Comparison of ENCODE assay signal across 8 mouse cellular contexts in the genomic region with DNA sequence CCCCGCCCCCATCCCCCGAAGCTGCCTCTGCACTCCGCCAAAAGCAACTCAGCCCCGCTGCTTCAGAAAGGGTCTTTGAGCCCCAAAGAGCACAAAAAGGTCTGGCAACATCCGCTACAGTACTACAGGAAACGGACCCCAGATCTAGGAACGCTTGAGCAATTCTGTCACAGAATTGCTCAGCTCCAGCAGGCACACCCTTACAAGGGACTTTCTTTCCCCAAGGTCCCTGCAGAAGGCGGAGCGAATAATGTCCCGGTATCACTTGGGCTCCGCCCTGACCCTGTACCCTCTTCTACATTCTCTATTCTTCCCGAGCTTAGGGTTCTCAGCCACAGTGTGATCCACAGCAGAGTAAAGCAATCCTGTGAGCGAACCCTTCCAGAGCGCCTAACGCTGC. TPM values are rescaled to one million over a fixed set of nuclear protein-coding genes. Genes with fewer than 3 reads are reported as not detected.
DNase-seq lines count a peak whose midpoint lies in the region; ATAC-seq and TF ChIP-seq lines count a peak whose summit lies in the region.

No protein-coding gene starts in this region.

- peak overlapping the region; percentile 71 for H3K9ac ChIP-seq in heart, embryonic 14.5 days (ENCODE audit: low read length)
- peak overlapping the region; percentile 15; the same call in 1 of the 2 replicates for H3K9ac ChIP-seq in liver, embryonic 15.5 days

- H3K36me3 ChIP-seq in G1E (replicated peaks) = peaks cover 15% of the 10 kb centered on the region
- H3K36me3 ChIP-seq in heart, embryonic 14.5 days (ENCODE audit: control insufficient read depth, insufficient read depth, low read length) = peaks cover 20% of the 10 kb centered on the region
- peaks cover 3% of the 10 kb centered on the region; the same call in 1 of the 2 replicates for H3K36me3 ChIP-seq in liver, embryonic 15.5 days (replicated peaks)
- peaks cover 3% of the 10 kb centered on the region; the same call in 1 of the 2 replicates for H3K36me3 ChIP-seq in small intestine, adult 2 months (ENCODE audit: control insufficient read depth, insufficient read depth, low read length)

- ATAC-seq in G1E (ENCODE audit: extremely low read depth, insufficient number of reproducible peaks, low FRiP score, poor library complexity, severe bottlenecking) = no peak
- ATAC-seq in heart, embryonic 14.5 days (ENCODE audit: insufficient number of reproducible peaks, insufficient read depth, low FRiP score, low read depth) = peak; percentile 33
- ATAC-seq in liver, embryonic 15.5 days (ENCODE audit: insufficient read depth) = peak; percentile 21

- 18% methylated on average over 14 of the region's 15 CpGs for WGBS in heart, embryonic 14.5 days
- 26% methylated on average over 15 of the region's 15 CpGs for WGBS in liver, embryonic 15.5 days (ENCODE audit: insufficient replicate concordance)
- 17% methylated on average over 15 of the region's 15 CpGs for WGBS in small intestine, adult 2 months

- peak overlapping the region; percentile 77 for H3K4me3 ChIP-seq in G1E (ENCODE audit: low read depth, low read length)
- peak overlapping the region; percentile 58 to 65 for H3K4me3 ChIP-seq in heart, embryonic 14.5 days (ENCODE audit: control insufficient read depth in 1 of 2, insufficient read depth in 1 of 2, low read depth in 1 of 2, low read length in 2 of 2)
- H3K4me3 ChIP-seq in liver, embryonic 15.5 days (replicated peaks) = peak overlapping the region; percentile 58
- H3K4me3 ChIP-seq in small intestine, adult 2 months (ENCODE audit: low read depth, low read length) = peak overlapping the region; percentile 70

- intact Hi-C loops in heart, postnatal 10 days (cut with DNase I) = loop anchor here (2.0 to 10.0 kb wide), 4 partner anchors 24 to 462 kb away; a partner anchor contains a TSS

- no peaks in the 10 kb centered on the region for H3K9me3 ChIP-seq in G1E (replicated peaks)
- no peaks in the 10 kb centered on the region for H3K9me3 ChIP-seq in heart, embryonic 14.5 days (ENCODE audit: control insufficient read depth, low read length)
- H3K9me3 ChIP-seq in liver, embryonic 15.5 days (replicated peaks) = no peaks in the 10 kb centered on the region

- H3K4me1 ChIP-seq in G1E (ENCODE audit: insufficient read depth, low read depth, low read length) = peaks cover 49% of the 10 kb centered on the region
- no peaks in the 10 kb centered on the region for H3K4me1 ChIP-seq in heart, embryonic 14.5 days (ENCODE audit: control insufficient read depth in 2 of 2, insufficient read depth in 2 of 2, low read length in 2 of 2)
- peaks cover 42% of the 10 kb centered on the region for H3K4me1 ChIP-seq in liver, embryonic 15.5 days (replicated peaks)
- no peaks in the 10 kb centered on the region for H3K4me1 ChIP-seq in small intestine, adult 2 months (ENCODE audit: control insufficient read depth, insufficient read depth, insufficient read length, low read length)

- DNase-seq in heart, adult 8-10 months (ENCODE audit: low spot score) = peak; percentile 41
- no peak for DNase-seq in heart, postnatal 10 days
- DNase-seq in G1E (ENCODE audit: low spot score) = no peak
- no peak for DNase-seq in embryo, embryonic 10 days (ENCODE audit: low spot score)
- DNase-seq in yolk sac, embryonic 10.5 days (ENCODE audit: low spot score) = no peak

- H3K27me3 ChIP-seq in G1E (ENCODE audit: insufficient read depth, low read length) = no peaks in the 10 kb centered on the region
- no peaks in the 10 kb centered on the region for H3K27me3 ChIP-seq in heart, embryonic 14.5 days (ENCODE audit: control insufficient read depth, insufficient read depth, low read length)
- H3K27me3 ChIP-seq in liver, embryonic 15.5 days = peaks cover 11% of the 10 kb centered on the region; the same call in 1 of the 2 replicates
- no peaks in the 10 kb centered on the region for H3K27me3 ChIP-seq in small intestine, adult 2 months (ENCODE audit: control insufficient read depth, insufficient read depth, low read length)

- H3K27ac ChIP-seq in heart, embryonic 14.5 days (replicated peaks in 1 of 2; ENCODE audit: control insufficient read depth in 1 of 2, insufficient read depth in 1 of 2, low read depth in 2 of 2, low read length in 2 of 2) = peak overlapping the region; percentile 90 to 95
- H3K27ac ChIP-seq in liver, embryonic 15.5 days (replicated peaks) = peak overlapping the region; percentile 14; the same call in 1 of the 2 replicates
- H3K27ac ChIP-seq in small intestine, adult 2 months (ENCODE audit: insufficient read depth, low read depth, low read length) = peak overlapping the region; percentile 65

- TF ChIP-seq POLR2A in small intestine, adult 2 months (IDR thresholded peaks at IDR 0.05; ENCODE audit: low read depth, low read length) = no peak

- H3K4me2 ChIP-seq in heart, embryonic 14.5 days (ENCODE audit: low read length) = peak overlapping the region; percentile 66
- peak overlapping the region; percentile 85 for H3K4me2 ChIP-seq in liver, embryonic 15.5 days

- TF ChIP-seq CTCF in G1E (IDR thresholded peaks at IDR 0.05; ENCODE audit: low read depth, low read length) = no peak
- no peak for TF ChIP-seq CTCF in small intestine, adult 2 months (IDR thresholded peaks at IDR 0.05; ENCODE audit: extremely low read depth, insufficient read length, insufficient replicate concordance, low read depth, low read length)

RNA-seq across cellular contexts. Expression of a gene that starts 2.9 kb away (rescaled TPM):
- 10 to 100 TPM; 59.1 to 98.9 (median 79.2) TPM for total RNA-seq in heart, adult 8-10 months (2022)
- total RNA-seq in heart, postnatal 10 days (2021) = 100 to 1,000 TPM; 245 TPM
- total RNA-seq in G1E (2014; fragmentation: Nextera tagmentation) (91.2 and 93.7 TPM in 2 replicates), G1E (2017) (172 and 186 TPM in 2 replicates)
- 41.2 and 47.1 TPM in 2 replicates for polyA plus RNA-seq in G1E (2012)
- 150 and 157 TPM in 2 replicates for polyA plus RNA-seq in heart, embryonic 14.5 days (2014; fragmentation: Nextera tagmentation; extraction: Ambion mirVana)
- polyA plus RNA-seq in liver, embryonic 15.5 days (2015; fragmentation: Nextera tagmentation; extraction: Ambion mirVana) = 41.6 and 47.6 TPM in 2 replicates
- polyA plus RNA-seq in small intestine, adult 2 months (2012; rRNA removed) = 270 and 280 TPM in 2 replicates

RNA-seq across cellular contexts. Expression of a gene that starts 7.8 kb away (rescaled TPM):
- 10 to 100 TPM; 31.5 to 38.2 (median 33.4) TPM for total RNA-seq in heart, adult 8-10 months (2022)
- total RNA-seq in heart, postnatal 10 days (2021) = 10 to 100 TPM; 39.7 to 47.5 TPM
- 179 and 186 TPM in 2 replicates for total RNA-seq in G1E (2014; fragmentation: Nextera tagmentation)
- total RNA-seq in G1E (2017) = 77.4 and 84.2 TPM in 2 replicates
- 39.7 and 56.5 TPM in 2 replicates for polyA plus RNA-seq in G1E (2012)
- 13.9 and 17.8 TPM in 2 replicates for polyA plus RNA-seq in heart, embryonic 14.5 days (2014; fragmentation: Nextera tagmentation; extraction: Ambion mirVana)
- polyA plus RNA-seq in liver, embryonic 15.5 days (2015; fragmentation: Nextera tagmentation; extraction: Ambion mirVana) = 8.0 and 8.5 TPM in 2 replicates
- 25.5 and 37.3 TPM in 2 replicates for polyA plus RNA-seq in small intestine, adult 2 months (2012; rRNA removed)

RNA-seq across cellular contexts. Expression of a gene that starts 23.9 kb away (rescaled TPM):
- 100 to 1,000 TPM; 121 to 325 (median 211) TPM for total RNA-seq in heart, adult 8-10 months (2022)
- 100 to 1,000 TPM; 247 to 291 TPM for total RNA-seq in heart, postnatal 10 days (2021)
- 3,507 and 3,613 TPM in 2 replicates for total RNA-seq in G1E (2014; fragmentation: Nextera tagmentation)
- 1,842 and 1,992 TPM in 2 replicates for total RNA-seq in G1E (2017)
- 832 and 1,009 TPM in 2 replicates for polyA plus RNA-seq in G1E (2012)
- 455 and 540 TPM in 2 replicates for polyA plus RNA-seq in heart, embryonic 14.5 days (2014; fragmentation: Nextera tagmentation; extraction: Ambion mirVana)
- polyA plus RNA-seq in liver, embryonic 15.5 days (2015; fragmentation: Nextera tagmentation; extraction: Ambion mirVana) = 356 and 378 TPM in 2 replicates
- 750 and 1,062 TPM in 2 replicates for polyA plus RNA-seq in small intestine, adult 2 months (2012; rRNA removed)

RNA-seq across cellular contexts. Expression of a gene that starts 35.0 kb away (rescaled TPM):
- 10 to 100 TPM; 47.1 to 63.2 (median 49.8) TPM for total RNA-seq in heart, adult 8-10 months (2022)
- total RNA-seq in heart, postnatal 10 days (2021) = 10 to 100 TPM; 40.4 to 44.1 TPM
- total RNA-seq in G1E (2014; fragmentation: Nextera tagmentation) (65.1 and 74.6 TPM in 2 replicates), G1E (2017) (31.4 and 43.4 TPM in 2 replicates)
- 27.9 and 29.8 TPM in 2 replicates for polyA plus RNA-seq in G1E (2012)
- 59.5 and 64.5 TPM in 2 replicates for polyA plus RNA-seq in heart, embryonic 14.5 days (2014; fragmentation: Nextera tagmentation; extraction: Ambion mirVana)
- polyA plus RNA-seq in liver, embryonic 15.5 days (2015; fragmentation: Nextera tagmentation; extraction: Ambion mirVana) = 27.7 and 29.2 TPM in 2 replicates
- 65.7 and 80.7 TPM in 2 replicates for polyA plus RNA-seq in small intestine, adult 2 months (2012; rRNA removed)

RNA-seq across cellular contexts. Expression of a gene that starts 35.4 kb away (rescaled TPM):
- total RNA-seq in heart, adult 8-10 months (2022) = 10 to 100 TPM; 17.7 to 20.0 (median 18.3) TPM
- 10 to 100 TPM; 14.7 to 17.7 TPM for total RNA-seq in heart, postnatal 10 days (2021)
- total RNA-seq in G1E (2014; fragmentation: Nextera tagmentation) (25.0 and 25.1 TPM in 2 replicates), G1E (2017) (45.4 and 48.7 TPM in 2 replicates)
- 0.23 and 0.34 TPM in 2 replicates for polyA plus RNA-seq in G1E (2012)
- 15.2 and 17.3 TPM in 2 replicates for polyA plus RNA-seq in heart, embryonic 14.5 days (2014; fragmentation: Nextera tagmentation; extraction: Ambion mirVana)
- polyA plus RNA-seq in liver, embryonic 15.5 days (2015; fragmentation: Nextera tagmentation; extraction: Ambion mirVana) = 24.5 and 25.2 TPM in 2 replicates
- polyA plus RNA-seq in small intestine, adult 2 months (2012; rRNA removed) = 13.0 and 13.9 TPM in 2 replicates

Comparison
In these comparisons a context has a peak if more than half of its experiments do, and no peak if none do; other contexts are left out.
1. H3K27ac ChIP-seq: peak in every context shown above with its lines; median percentile 92 in heart, embryonic 14.5 days; 65 in small intestine, adult 2 months; 14 in liver, embryonic 15.5 days.